Mouse (Mus musculus) brain, embryonic 14.5 days (tissue): ENCODE measurements around the gene Mff. TPM values are rescaled to one million over a fixed set of nuclear protein-coding genes. Genes with fewer than 3 reads are reported as not detected.
A peak's percentile ranks its signal among the peaks of the same experiment; 100 is the strongest.

Source experiments
- DNase-seq: peaks from one replicate; pipeline ENCODE4 v3.0.0-alpha.2; 2011; ENCODE audit warnings: low read depth
- CTCF ChIP-seq: fragments of 200-500 bp; IDR thresholded peaks from 2 replicates; pipeline ENCODE4 v1.5.1; 2012; ENCODE audit warnings: inconsistent platforms, mild to moderate bottlenecking, moderate library complexity, borderline replicate concordance; ENCODE audit not compliant: insufficient read depth, insufficient read length; ENCODE audit errors: extremely low read depth
- POLR2A ChIP-seq: fragments of 200-500 bp; IDR thresholded peaks from 2 replicates; pipeline ENCODE4 v1.6.1; 2012; ENCODE audit warnings: mild to moderate bottlenecking, inconsistent platforms, borderline replicate concordance; ENCODE audit not compliant: poor library complexity, insufficient read depth, insufficient read length, severe bottlenecking; ENCODE audit errors: extremely low read depth
- polyA plus RNA-seq: library from polyadenylated mRNA; depleted of rRNA; stranded (reverse); fragments of >200 nt; gene quantifications from 2 replicates; pipeline ENCODE4 v1.2.3, GENCODE M21; 2012

The Mff gene
- polyA plus RNA-seq, 1 experiment: 299 TPM

GRCm38 (mm10) chr1:82772428-82772827 is 47.7 kb downstream of the Mff start:
- no peak for DNase-seq
- TF ChIP-seq POLR2A: no peak
- TF ChIP-seq CTCF: no peak

- DNase-seq: no peak
- TF ChIP-seq CTCF: no peak
- no peak for TF ChIP-seq POLR2A
These were observed 48.5 kb downstream of the Mff start for GRCm38 (mm10) chr1:82773208-82773607.

- TF ChIP-seq POLR2A (no peak), CTCF (no peak)
- DNase-seq: no peak
These were observed 50.6 kb downstream of the Mff start for GRCm38 (mm10) chr1:82775293-82775692.

- no peak for TF ChIP-seq POLR2A
- no peak for TF ChIP-seq CTCF
- no peak for DNase-seq
These were observed 54.8 kb downstream of the Mff start for GRCm38 (mm10) chr1:82779388-82779966.

- TF ChIP-seq CTCF: no peak
- TF ChIP-seq POLR2A: no peak
- no peak for DNase-seq
These were observed 58.9 kb downstream of the Mff start for GRCm38 (mm10) chr1:82783559-82783958.

GRCm38 (mm10) chr1:82785546-82785945 is 60.9 kb downstream of the Mff start:
- no peak for TF ChIP-seq POLR2A
- no peak for TF ChIP-seq CTCF
- no peak for DNase-seq

- TF ChIP-seq POLR2A (no peak), CTCF (peak; percentile 88)
- peak; percentile 94 for DNase-seq
These were observed 62.7 kb downstream of the Mff start for GRCm38 (mm10) chr1:82787414-82787813.

GRCm38 (mm10) chr1:82788070-82788469 is 63.4 kb downstream of the Mff start:
- DNase-seq: peak; percentile 83
- no peak for TF ChIP-seq CTCF

GRCm38 (mm10) chr1:82791105-82791504 is 66.4 kb downstream of the Mff start:
- peak; percentile 90 for DNase-seq

GRCm38 (mm10) chr1:82792238-82792637 is 67.5 kb downstream of the Mff start:
- no peak for DNase-seq
- TF ChIP-seq POLR2A (no peak), CTCF (no peak)

More at GRCm38 (mm10) chr1:82791105-82791504, 66.4 kb downstream of the Mff start:
- no peak for TF ChIP-seq CTCF
- no peak for TF ChIP-seq POLR2A

GRCm38 (mm10) chr1:82793110-82793509 is 68.4 kb downstream of the Mff start:
- TF ChIP-seq POLR2A (no peak), CTCF (no peak)
- no peak for DNase-seq

GRCm38 (mm10) chr1:82793986-82794385 is 69.3 kb downstream of the Mff start:
- no peak for TF ChIP-seq CTCF
- no peak for TF ChIP-seq POLR2A

GRCm38 (mm10) chr1:82795211-82795610 is 70.5 kb downstream of the Mff start:
- no peak for TF ChIP-seq CTCF
- TF ChIP-seq POLR2A: no peak
- no peak for DNase-seq

More at GRCm38 (mm10) chr1:82793986-82794385, 69.3 kb downstream of the Mff start:
- peak; percentile 62 for DNase-seq
